14 mouse cellular contexts compared by ENCODE assay signal in genomic region chr5:125549750-125550489, GRCm38 (mm10). TPM values are rescaled to one million over a fixed set of nuclear protein-coding genes. Genes with fewer than 3 reads are reported as not detected.
DNase-seq lines count a peak whose midpoint lies in the region; ATAC-seq and TF ChIP-seq lines count a peak whose summit lies in the region.
"Had no signal": no experiment of that assay in that cellular context is flagged by ENCODE, and none has a peak within 500 bp of the region (broad histone marks: within the 10 kb centered on the region; RNA-seq: fewer than 3 reads in every experiment).

No protein-coding gene starts in this region.

- WGBS in embryonic facial prominence, embryonic 11.5 days = 9% methylated on average over 11 of the region's 11 CpGs
- WGBS in midbrain, embryonic 12.5 days = 12% methylated on average over 11 of the region's 11 CpGs

- peak overlapping the region; percentile 71 for H3K27ac ChIP-seq in layer of hippocampus, adult 2 months
- no peak overlapping the region for H3K27ac ChIP-seq in embryonic facial prominence, embryonic 11.5 days (replicated peaks; ENCODE audit: low read depth, low read length)
- no peak overlapping the region for H3K27ac ChIP-seq in midbrain, embryonic 12.5 days (replicated peaks)

- H3K4me3 ChIP-seq in layer of hippocampus, adult 2 months = no peak overlapping the region
- H3K4me3 ChIP-seq in embryonic facial prominence, embryonic 11.5 days (ENCODE audit: low read depth, low read length) = no peak overlapping the region
- no peak overlapping the region for H3K4me3 ChIP-seq in midbrain, embryonic 12.5 days

- no peaks in the 10 kb centered on the region for H3K9me3 ChIP-seq in embryonic facial prominence, embryonic 11.5 days (replicated peaks; ENCODE audit: control insufficient read depth, low read length)
- H3K9me3 ChIP-seq in midbrain, embryonic 12.5 days = no peaks in the 10 kb centered on the region

- no peak for TF ChIP-seq CTCF in layer of hippocampus, adult 2 months (conservative IDR thresholded peaks at IDR 0.05)

- no peaks in the 10 kb centered on the region for H3K27me3 ChIP-seq in embryonic facial prominence, embryonic 11.5 days (ENCODE audit: control insufficient read depth, insufficient read depth, low read length)
- H3K27me3 ChIP-seq in midbrain, embryonic 12.5 days = peaks cover 35% of the 10 kb centered on the region

- no peak for DNase-seq in layer of hippocampus, adult 2 months (ENCODE audit: low spot score in 2 of 2)
- no peak for DNase-seq in layer of hippocampus, adult 9-10 months (ENCODE audit: low spot score)
- DNase-seq in ZHBTc4 (ENCODE audit: low read depth, low spot score) = peak; percentile 48
- peak; percentile 31 for DNase-seq in embryonic facial prominence, embryonic 11.5 days (ENCODE audit: low spot score)
- no peak for DNase-seq in left cerebral cortex, adult 11 months (ENCODE audit: low spot score)
- DNase-seq: adrenal gland, adult 2 months; kidney, postnatal 10 days; layer of hippocampus, postnatal 36 days; thymus, postnatal 4 days had no signal

- no peak overlapping the region for H3K4me2 ChIP-seq in embryonic facial prominence, embryonic 11.5 days (ENCODE audit: low read depth, low read length)
- peak overlapping the region; percentile 29 for H3K4me2 ChIP-seq in midbrain, embryonic 12.5 days (replicated peaks)
- H3K4me2 ChIP-seq: liver, embryonic 11.5 days had no signal

- ATAC-seq in embryonic facial prominence, embryonic 11.5 days (replicated peaks; ENCODE audit: insufficient number of reproducible peaks, low FRiP score, low TSS enrichment, low read depth) = 0 out of 2 replicates have a peak, but pooled peaks have one; percentile 49
- peak; percentile 49; the same call in 1 of the 2 replicates for ATAC-seq in midbrain, embryonic 12.5 days (ENCODE audit: low FRiP score, low read depth)
- ATAC-seq in inflammation-experienced regulatory T-cells, adult 6 months = no peak
- ATAC-seq: lung, postnatal 0 days; Patski had no signal

- no peaks in the 10 kb centered on the region for H3K36me3 ChIP-seq in embryonic facial prominence, embryonic 11.5 days (replicated peaks; ENCODE audit: control insufficient read depth, insufficient read depth, low read depth, low read length)
- no peaks in the 10 kb centered on the region for H3K36me3 ChIP-seq in midbrain, embryonic 12.5 days

- no peak overlapping the region for H3K9ac ChIP-seq in embryonic facial prominence, embryonic 11.5 days (replicated peaks; ENCODE audit: low read length)
- no peak overlapping the region for H3K9ac ChIP-seq in midbrain, embryonic 12.5 days (replicated peaks)

- no peaks in the 10 kb centered on the region for H3K4me1 ChIP-seq in embryonic facial prominence, embryonic 11.5 days (ENCODE audit: control insufficient read depth, insufficient read depth, low read length)
- H3K4me1 ChIP-seq in midbrain, embryonic 12.5 days = peaks cover 23% of the 10 kb centered on the region

RNA-seq across cellular contexts. Expression of gene Tmem132b, which starts 18.3 kb away (rescaled TPM):
- total RNA-seq in layer of hippocampus, adult 2 months (2021) = 100 to 1,000 TPM; 117 to 127 TPM
- polyA plus RNA-seq in embryonic facial prominence, embryonic 11.5 days (2014; fragmentation: Nextera tagmentation; extraction: Ambion mirVana) = 0.13 and 0.60 TPM in 2 replicates
- polyA plus RNA-seq in midbrain, embryonic 12.5 days (2016; fragmentation: Nextera tagmentation; extraction: Ambion mirVana) = 1.4 and 1.8 TPM in 2 replicates
- not detected for polyA plus RNA-seq in inflammation-experienced regulatory T-cells, adult 6 months (2017; shearing (Covaris generic))
- polyA plus RNA-seq: lung, postnatal 0 days; Patski had no signal

Comparison
In these comparisons a context has a peak if more than half of its experiments do, and no peak if none do; other contexts are left out.
1. DNase-seq: peak in ZHBTc4 (single experiment) and embryonic facial prominence, embryonic 11.5 days (single experiment); none in layer of hippocampus, adult 2 months (0 of 2), layer of hippocampus, adult 9-10 months (single experiment) and left cerebral cortex, adult 11 months (single experiment).